Mouse (Mus musculus) spleen, postnatal 10 days (tissue): ENCODE results near the gene Gm21310.
"Not testable (repeated sequence)": the region's sequence is repeated elsewhere in the genome, so short reads cannot be mapped to it uniquely, and the experiment has no call there.

Source experiments
- DNase-seq, 2 experiments: peaks; one replicate each; pipeline ENCODE4 v3.0.0; 2021 to 2022; ENCODE audit warnings: low spot score in 2 of 2

The Gm21310 gene

DNA sequence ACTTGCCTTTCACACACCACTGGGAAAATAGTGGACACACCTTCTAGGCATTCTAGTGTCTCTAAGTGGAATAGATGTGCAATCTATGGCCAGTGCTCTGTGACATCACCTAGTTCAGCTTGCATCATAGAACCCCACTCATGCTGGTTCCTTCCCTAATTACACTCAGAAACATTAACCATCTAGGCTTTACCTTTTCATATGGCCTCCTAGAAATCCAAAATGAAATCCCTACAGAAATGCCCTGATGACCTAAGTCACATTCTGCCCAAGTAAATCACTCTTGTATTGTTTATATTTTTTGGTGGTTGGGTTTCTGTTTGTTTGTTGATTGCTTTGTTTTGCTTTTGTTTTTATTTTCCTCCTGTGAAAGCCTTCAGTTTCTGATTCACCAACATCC is at the start of gene Gm21310:
Gene Gm21310, minus strand, starts transcription at position 101 of the 400 bp plus-strand sequence.
- not testable (repeated sequence) for DNase-seq
